Mouse (Mus musculus) C2C12 (cell line): ENCODE results near the gene Zbtb40.

Source experiments
- CTCF ChIP-seq: IDR thresholded peaks from one replicate; pipeline ENCODE4 v1.5.1; 2011; ENCODE audit not compliant: control insufficient read depth, insufficient read depth, insufficient read length
- MAX ChIP-seq: IDR thresholded peaks from one replicate; pipeline ENCODE4 v1.6.1; 2011; ENCODE audit warnings: mild to moderate bottlenecking, control low read depth

- TF ChIP-seq CTCF, result no peak
- no peak for TF ChIP-seq MAX
Observed at GRCm38 (mm10) chr4:137001825-137002224, 46.8 kb downstream of the Zbtb40 start.
